Mouse (Mus musculus): ENCODE measurements around the gene Ddc. TPM values are rescaled to one million over a fixed set of nuclear protein-coding genes. Genes with fewer than 3 reads are reported as not detected.

Ddc gene
- total and polyA plus RNA-seq, 2 experiments from 2014 or later, result 8.6 to 13.6 TPM

DNA sequence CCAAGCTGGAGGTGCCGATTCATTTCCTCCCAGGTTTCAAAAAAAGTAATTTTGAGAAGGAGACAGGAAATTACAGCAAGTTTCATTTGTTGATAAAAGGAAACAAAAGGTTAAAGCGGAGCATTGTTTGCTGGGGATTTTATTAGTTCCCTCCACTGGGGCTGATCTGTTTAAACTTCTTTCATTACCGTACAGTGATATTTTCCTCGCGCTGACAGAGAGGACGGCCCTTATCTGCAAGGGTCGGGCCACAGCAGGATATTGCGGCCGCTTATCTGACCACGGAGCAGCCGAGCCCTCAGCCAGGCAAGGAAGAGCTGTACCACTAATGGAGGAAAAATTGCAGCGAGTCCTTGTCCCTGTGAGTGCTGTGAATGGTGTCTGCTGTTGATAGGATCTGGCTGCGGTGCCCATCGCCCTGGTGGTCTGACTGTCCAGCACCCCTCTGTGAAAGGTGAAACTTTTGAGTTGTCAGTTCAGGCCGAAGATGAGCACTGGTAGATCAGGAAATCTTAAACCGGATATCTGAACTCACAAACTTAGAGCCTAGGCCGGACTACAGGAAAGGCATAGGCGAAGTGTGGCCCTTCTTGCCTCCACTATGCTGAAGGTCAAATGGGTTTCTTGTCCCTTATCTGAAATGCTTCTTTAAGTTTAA, 61.1 kb downstream of the Ddc start:
- 57% methylated on average over 18 of the region's 18 CpGs for WGBS
- no peak overlapping the region for H3K27ac ChIP-seq (ENCODE audit: low read depth, low read length)
- no peaks in the 10 kb centered on the region for H3K4me1 ChIP-seq (ENCODE audit: insufficient read depth)
- H3K9ac ChIP-seq, result no peak overlapping the region
- no peak overlapping the region for H3K4me2 ChIP-seq (ENCODE audit: low read depth)
- no peak for ATAC-seq
- H3K9me3 ChIP-seq (ENCODE audit: low read length), result no peaks in the 10 kb centered on the region
- no peaks in the 10 kb centered on the region for H3K27me3 ChIP-seq (ENCODE audit: insufficient read depth, low read length)
- H3K4me3 ChIP-seq (ENCODE audit: low read depth, low read length), result no peak overlapping the region
- no peak for TF ChIP-seq CTCF (IDR thresholded peaks at IDR 0.05; ENCODE audit: low read depth)
- DNase-seq, result no peak
- no peaks in the 10 kb centered on the region for H3K36me3 ChIP-seq (ENCODE audit: insufficient read depth)

DNA sequence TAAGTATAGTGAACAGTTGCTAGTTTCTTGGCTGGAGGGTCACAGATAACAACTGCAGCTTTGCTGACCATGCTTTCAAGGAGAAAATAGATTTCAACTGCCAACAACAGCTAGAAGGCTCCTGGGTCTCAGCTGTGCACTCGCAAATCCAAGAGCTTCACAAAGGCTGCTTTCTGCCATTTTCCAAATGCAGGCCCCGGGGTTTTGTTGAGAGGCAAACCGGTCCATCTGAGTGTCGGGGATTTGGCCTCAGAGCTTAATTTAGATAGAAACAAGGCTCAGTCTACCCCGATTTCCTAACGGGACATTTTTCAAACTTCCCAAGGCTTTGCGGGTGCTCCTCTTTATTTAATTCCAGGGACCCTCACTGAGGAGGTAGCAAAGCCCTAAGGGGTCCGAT, 61.7 kb downstream of the Ddc start:
- WGBS, result 39% methylated on average over 8 of the region's 8 CpGs
- no peak for TF ChIP-seq CTCF (IDR thresholded peaks at IDR 0.05; ENCODE audit: low read depth)
- H3K36me3 ChIP-seq (ENCODE audit: insufficient read depth), result no peaks in the 10 kb centered on the region
- H3K9ac ChIP-seq, result no peak overlapping the region
- H3K4me1 ChIP-seq (ENCODE audit: insufficient read depth), result no peaks in the 10 kb centered on the region
- DNase-seq (no peak), ATAC-seq (no peak)
- H3K27me3 ChIP-seq (ENCODE audit: insufficient read depth, low read length), result no peaks in the 10 kb centered on the region
- no peaks in the 10 kb centered on the region for H3K9me3 ChIP-seq (ENCODE audit: low read length)
- H3K4me3 ChIP-seq (ENCODE audit: low read depth, low read length), result no peak overlapping the region
- no peak overlapping the region for H3K27ac ChIP-seq (ENCODE audit: low read depth, low read length)
- no peak overlapping the region for H3K4me2 ChIP-seq (ENCODE audit: low read depth)

DNA sequence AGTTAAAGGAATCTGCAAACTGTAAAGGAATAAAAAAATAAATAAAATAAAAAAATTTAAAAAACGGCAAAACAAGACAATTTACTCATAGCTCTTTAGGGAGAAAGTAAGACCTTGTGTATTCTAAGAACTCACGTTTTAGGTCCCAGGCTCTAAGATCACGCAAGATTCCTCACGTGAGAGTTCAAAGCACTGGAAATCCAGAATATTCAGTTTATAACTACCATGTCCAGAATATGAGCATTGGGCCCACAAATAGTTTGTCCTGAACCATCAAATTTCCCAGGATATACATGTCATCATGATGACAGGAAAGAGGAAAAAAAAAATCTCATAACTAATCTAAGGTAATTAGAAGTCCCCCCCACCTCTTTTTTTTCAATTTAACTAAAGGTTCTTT, 62.2 kb downstream of the Ddc start:
- H3K27ac ChIP-seq (ENCODE audit: low read depth, low read length), result no peak overlapping the region
- no peaks in the 10 kb centered on the region for H3K4me1 ChIP-seq (ENCODE audit: insufficient read depth)
- H3K9me3 ChIP-seq (ENCODE audit: low read length), result no peaks in the 10 kb centered on the region
- no peak overlapping the region for H3K4me3 ChIP-seq (ENCODE audit: low read depth, low read length)
- no peaks in the 10 kb centered on the region for H3K27me3 ChIP-seq (ENCODE audit: insufficient read depth, low read length)
- no peak for TF ChIP-seq CTCF (IDR thresholded peaks at IDR 0.05; ENCODE audit: low read depth)
- 93% methylated on average over 4 of the region's 4 CpGs for WGBS
- DNase-seq (no peak), ATAC-seq (no peak)
- no peak overlapping the region for H3K4me2 ChIP-seq (ENCODE audit: low read depth)
- no peak overlapping the region for H3K9ac ChIP-seq
- H3K36me3 ChIP-seq (ENCODE audit: insufficient read depth), result no peaks in the 10 kb centered on the region

DNA sequence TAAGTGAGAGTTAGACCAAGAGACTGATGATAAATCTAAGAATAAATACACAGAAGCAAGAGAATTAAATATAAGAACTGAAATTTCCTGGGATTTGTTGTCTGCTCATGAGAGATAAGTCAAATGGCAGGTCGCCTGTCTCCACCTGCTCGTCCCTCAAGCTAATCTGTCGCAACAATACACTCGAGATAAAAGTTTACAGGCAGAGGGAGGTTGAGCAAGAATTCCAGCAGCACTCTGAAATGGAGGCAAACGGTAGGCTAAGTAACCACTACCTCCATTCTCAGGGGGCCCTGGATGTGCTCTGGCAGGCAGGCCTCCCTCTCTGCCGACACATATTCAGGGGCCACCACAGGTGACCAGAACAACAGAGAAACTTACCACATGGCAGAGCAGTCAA, 62.6 kb downstream of the Ddc start:
- Histone ChIP-seq H3K27ac (ENCODE audit: low read depth, low read length) (no peak overlapping the region), H3K4me1 (ENCODE audit: insufficient read depth) (no peaks in the 10 kb centered on the region), H3K4me3 (ENCODE audit: low read depth, low read length) (no peak overlapping the region), H3K27me3 (ENCODE audit: insufficient read depth, low read length) (no peaks in the 10 kb centered on the region), H3K9ac (no peak overlapping the region), H3K36me3 (ENCODE audit: insufficient read depth) (no peaks in the 10 kb centered on the region), H3K9me3 (ENCODE audit: low read length) (no peaks in the 10 kb centered on the region), H3K4me2 (ENCODE audit: low read depth) (no peak overlapping the region)
- no peak for ATAC-seq
- no peak for DNase-seq
- 59% methylated on average over 6 of the region's 6 CpGs for WGBS
- no peak for TF ChIP-seq CTCF (IDR thresholded peaks at IDR 0.05; ENCODE audit: low read depth)

DNA sequence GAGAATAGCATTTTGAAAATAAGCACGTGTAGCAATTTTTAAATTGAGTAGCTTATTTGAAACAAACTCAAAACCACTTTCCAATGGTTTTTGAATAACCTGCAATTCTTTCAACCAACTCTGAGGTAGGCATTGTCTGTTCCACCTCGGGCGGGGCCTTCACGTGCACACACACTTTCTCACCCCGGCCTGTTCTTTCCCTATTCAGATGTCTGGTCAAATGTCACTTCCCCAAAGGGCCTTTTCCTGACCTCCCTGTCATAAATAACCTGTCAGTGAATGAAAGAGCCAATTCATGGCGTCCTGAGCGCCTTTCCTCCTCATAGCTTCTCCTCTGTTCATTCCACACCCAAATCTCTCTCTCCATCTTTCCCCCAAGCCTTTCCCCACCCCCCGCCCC, 64.8 kb downstream of the Ddc start:
- ATAC-seq, result no peak
- H3K27me3 ChIP-seq (ENCODE audit: insufficient read depth, low read length), result 0 out of 2 replicates have a peak, but pooled peaks cover 4% of the 10 kb centered on the region
- H3K4me2 ChIP-seq (ENCODE audit: low read depth), result no peak overlapping the region
- no peak overlapping the region for H3K4me3 ChIP-seq (ENCODE audit: low read depth, low read length)
- no peak for DNase-seq
- TF ChIP-seq CTCF (IDR thresholded peaks at IDR 0.05; ENCODE audit: low read depth), result no peak
- no peaks in the 10 kb centered on the region for H3K9me3 ChIP-seq (ENCODE audit: low read length)
- H3K27ac ChIP-seq (ENCODE audit: low read depth, low read length), result no peak overlapping the region
- no peak overlapping the region for H3K9ac ChIP-seq
- 62% methylated on average over 8 of the region's 8 CpGs for WGBS
- H3K36me3 ChIP-seq (ENCODE audit: insufficient read depth), result no peaks in the 10 kb centered on the region
- no peaks in the 10 kb centered on the region for H3K4me1 ChIP-seq (ENCODE audit: insufficient read depth)

DNA sequence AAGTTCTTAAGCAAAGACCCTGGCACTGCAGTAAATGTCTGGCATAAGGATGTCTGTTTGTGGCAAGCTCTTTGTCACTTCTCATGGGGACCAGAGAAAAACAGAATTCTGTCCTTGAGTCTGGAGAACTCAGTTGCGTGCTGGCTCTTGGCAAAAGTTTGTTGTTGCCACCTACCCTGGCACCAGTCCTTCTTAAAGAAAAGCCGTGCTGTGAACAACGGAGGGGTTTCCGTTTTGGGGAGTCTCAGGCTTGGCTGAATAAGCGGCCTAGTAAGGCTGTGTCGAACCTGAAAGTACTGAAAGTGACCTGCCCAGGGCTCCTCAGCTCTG, 65.2 kb downstream of the Ddc start:
- no peak for TF ChIP-seq CTCF (IDR thresholded peaks at IDR 0.05; ENCODE audit: low read depth)
- no peak for ATAC-seq
- H3K4me2 ChIP-seq (ENCODE audit: low read depth), result no peak overlapping the region
- no peaks in the 10 kb centered on the region for H3K9me3 ChIP-seq (ENCODE audit: low read length)
- H3K4me3 ChIP-seq (ENCODE audit: low read depth, low read length), result no peak overlapping the region
- no peak for DNase-seq
- no peak overlapping the region for H3K27ac ChIP-seq (ENCODE audit: low read depth, low read length)
- 41% methylated on average over 6 of the region's 6 CpGs for WGBS
- no peaks in the 10 kb centered on the region for H3K36me3 ChIP-seq (ENCODE audit: insufficient read depth)
- H3K9ac ChIP-seq, result no peak overlapping the region
- 0 out of 2 replicates have a peak, but pooled peaks cover 4% of the 10 kb centered on the region for H3K27me3 ChIP-seq (ENCODE audit: insufficient read depth, low read length)
- no peaks in the 10 kb centered on the region for H3K4me1 ChIP-seq (ENCODE audit: insufficient read depth)

DNA sequence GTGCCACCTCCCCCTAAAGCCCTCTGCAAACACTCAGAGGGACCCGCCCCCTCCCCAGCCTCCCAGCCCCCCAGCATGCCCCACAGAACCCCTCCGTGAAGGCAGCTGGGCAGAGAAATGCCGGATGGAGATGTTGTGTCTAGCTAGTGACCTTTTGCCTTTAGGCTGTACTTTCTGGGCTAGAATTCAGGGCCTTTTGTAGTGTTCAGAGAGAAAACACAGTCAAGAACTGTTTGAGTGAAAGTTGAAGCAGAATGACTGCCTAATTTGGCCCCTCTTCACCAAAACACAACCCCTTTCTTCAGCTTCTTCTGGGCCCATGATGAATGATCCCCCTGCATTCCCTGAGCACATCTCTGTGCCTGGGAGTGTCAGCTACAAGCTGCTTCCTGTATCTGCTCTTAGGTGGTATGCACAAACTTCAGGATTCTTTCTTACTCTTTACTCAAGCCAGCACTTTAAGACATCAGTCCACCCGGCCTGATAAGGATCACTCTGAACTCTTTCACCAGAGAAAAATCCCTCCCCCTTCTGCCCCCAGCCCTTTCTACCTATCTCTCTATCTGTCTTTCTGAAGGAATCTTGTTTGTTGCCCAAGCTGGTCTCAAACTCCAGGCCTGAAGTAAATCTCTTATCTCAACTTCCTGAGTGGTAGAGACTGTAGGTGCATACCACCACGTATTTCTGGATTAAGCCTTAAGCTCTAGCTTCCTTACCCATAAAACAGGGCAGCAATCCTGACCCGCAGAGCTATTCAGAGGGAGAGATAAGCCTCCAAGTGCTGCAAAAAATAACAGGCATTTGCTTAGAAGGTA, 65.8 kb downstream of the Ddc start:
- Histone ChIP-seq H3K9me3 (ENCODE audit: low read length) (no peaks in the 10 kb centered on the region), H3K27ac (ENCODE audit: low read depth, low read length) (no peak overlapping the region), H3K9ac (no peak overlapping the region), H3K27me3 (ENCODE audit: insufficient read depth, low read length) (0 out of 2 replicates have a peak, but pooled peaks cover 4% of the 10 kb centered on the region), H3K4me2 (ENCODE audit: low read depth) (no peak overlapping the region), H3K36me3 (ENCODE audit: insufficient read depth) (no peaks in the 10 kb centered on the region), H3K4me1 (ENCODE audit: insufficient read depth) (no peaks in the 10 kb centered on the region), H3K4me3 (ENCODE audit: low read depth, low read length) (no peak overlapping the region)
- DNase-seq, result no peak
- WGBS, result 22% methylated on average over 6 of the region's 6 CpGs
- TF ChIP-seq CTCF (IDR thresholded peaks at IDR 0.05; ENCODE audit: low read depth), result no peak
- no peak for ATAC-seq

Measured in forebrain, postnatal 0 days (tissue).